Mouse (Mus musculus): ENCODE data around the gene Ptprn2. TPM values are rescaled to one million over a fixed set of nuclear protein-coding genes. Genes with fewer than 3 reads are reported as not detected.

Ptprn2 gene
- polyA plus RNA-seq, 1 experiment: 0.22 TPM

GRCm38 (mm10) chr12:116594866-116595610 lies 109.5 kb downstream of the Ptprn2 start:
- Histone ChIP-seq H3K4me2 (ENCODE audit: low read depth) (no peak overlapping the region), H3K27me3 (ENCODE audit: control insufficient read depth, insufficient read depth, insufficient read length) (no peaks in the 10 kb centered on the region), H3K36me3 (ENCODE audit: control insufficient read depth, insufficient read depth) (no peaks in the 10 kb centered on the region), H3ac (ENCODE audit: control insufficient read depth, insufficient read length) (no peak overlapping the region), H3K4me3 (no peak overlapping the region), H3K79me2 (ENCODE audit: control insufficient read depth, insufficient read depth) (no peaks in the 10 kb centered on the region)
- TF ChIP-seq POLR2A (IDR thresholded peaks at IDR 0.05; ENCODE audit: insufficient read length, low read depth) (no peak), SRF (IDR thresholded peaks at IDR 0.05; ENCODE audit: control insufficient read depth, insufficient read length, low read depth) (no peak), CEBPB (IDR thresholded peaks at IDR 0.05; ENCODE audit: insufficient read depth, poor library complexity, severe bottlenecking) (no peak), MYOD1 (IDR thresholded peaks at IDR 0.05; ENCODE audit: control insufficient read depth in 1 of 3, insufficient read length in 2 of 3, low read depth in 2 of 3) (no peak), E2F4 (IDR thresholded peaks at IDR 0.05; ENCODE audit: insufficient read depth) (no peak), POLR2AphosphoS2 (IDR thresholded peaks at IDR 0.05; ENCODE audit: insufficient read length, low read depth) (no peak), MAX (IDR thresholded peaks at IDR 0.05; ENCODE audit: low read depth) (no peak), REST (IDR thresholded peaks at IDR 0.05; ENCODE audit: insufficient read depth, insufficient read length) (no peak), USF1 (IDR thresholded peaks at IDR 0.05; ENCODE audit: low read depth) (no peak)

- H3K79me2 ChIP-seq (ENCODE audit: control insufficient read depth, insufficient read depth): no peaks in the 10 kb centered on the region
- no peak overlapping the region for H3K4me2 ChIP-seq (ENCODE audit: low read depth)
- H3ac ChIP-seq (ENCODE audit: control insufficient read depth, insufficient read length): no peak overlapping the region
- TF ChIP-seq USF1 (IDR thresholded peaks at IDR 0.05; ENCODE audit: low read depth) (no peak), MAX (IDR thresholded peaks at IDR 0.05; ENCODE audit: low read depth) (no peak), MYOD1 (IDR thresholded peaks at IDR 0.05; ENCODE audit: control insufficient read depth in 1 of 3, insufficient read length in 2 of 3, low read depth in 2 of 3) (no peak), E2F4 (IDR thresholded peaks at IDR 0.05; ENCODE audit: insufficient read depth) (no peak), SRF (IDR thresholded peaks at IDR 0.05; ENCODE audit: control insufficient read depth, insufficient read length, low read depth) (no peak), CEBPB (IDR thresholded peaks at IDR 0.05; ENCODE audit: insufficient read depth, poor library complexity, severe bottlenecking) (no peak), POLR2AphosphoS2 (IDR thresholded peaks at IDR 0.05; ENCODE audit: insufficient read length, low read depth) (no peak), MYOG (IDR thresholded peaks at IDR 0.05; ENCODE audit: control insufficient read depth in 1 of 3, insufficient read depth in 1 of 3, insufficient read length in 2 of 3, low read depth in 2 of 3) (no peak), POLR2A (IDR thresholded peaks at IDR 0.05; ENCODE audit: insufficient read length, low read depth) (no peak), TCF12 (IDR thresholded peaks at IDR 0.05; ENCODE audit: insufficient read depth, poor library complexity, severe bottlenecking) (no peak), REST (IDR thresholded peaks at IDR 0.05; ENCODE audit: insufficient read depth, insufficient read length) (no peak), TCF3 (IDR thresholded peaks at IDR 0.05; ENCODE audit: insufficient read length, low read depth) (no peak)
- no peaks in the 10 kb centered on the region for H3K27me3 ChIP-seq (ENCODE audit: control insufficient read depth, insufficient read depth, insufficient read length)
- H3K36me3 ChIP-seq (ENCODE audit: control insufficient read depth, insufficient read depth): no peaks in the 10 kb centered on the region
- no peak overlapping the region for H3K4me3 ChIP-seq
Observed at GRCm38 (mm10) chr12:116595727-116596126, 110.2 kb downstream of the Ptprn2 start.

- H3ac ChIP-seq (ENCODE audit: control insufficient read depth, insufficient read length): no peak overlapping the region
- H3K79me2 ChIP-seq (ENCODE audit: control insufficient read depth, insufficient read depth): no peaks in the 10 kb centered on the region
- TF ChIP-seq POLR2AphosphoS2 (IDR thresholded peaks at IDR 0.05; ENCODE audit: insufficient read length, low read depth): no peak
- TF ChIP-seq TCF3 (IDR thresholded peaks at IDR 0.05; ENCODE audit: insufficient read length, low read depth): no peak
- TF ChIP-seq E2F4 (IDR thresholded peaks at IDR 0.05; ENCODE audit: insufficient read depth): no peak
- TF ChIP-seq SRF (IDR thresholded peaks at IDR 0.05; ENCODE audit: control insufficient read depth, insufficient read length, low read depth): no peak
- TF ChIP-seq MYOG (IDR thresholded peaks at IDR 0.05; ENCODE audit: control insufficient read depth in 1 of 3, insufficient read depth in 1 of 3, insufficient read length in 2 of 3, low read depth in 2 of 3): no peak
- no peak for TF ChIP-seq POLR2A (IDR thresholded peaks at IDR 0.05; ENCODE audit: insufficient read length, low read depth)
- H3K4me3 ChIP-seq: no peak overlapping the region
- no peak overlapping the region for H3K4me2 ChIP-seq (ENCODE audit: low read depth)
- H3K36me3 ChIP-seq (ENCODE audit: control insufficient read depth, insufficient read depth): no peaks in the 10 kb centered on the region
- no peaks in the 10 kb centered on the region for H3K27me3 ChIP-seq (ENCODE audit: control insufficient read depth, insufficient read depth, insufficient read length)
Observed at GRCm38 (mm10) chr12:116596993-116597392, 111.5 kb downstream of the Ptprn2 start.

GRCm38 (mm10) chr12:116597670-116598069 lies 112.2 kb downstream of the Ptprn2 start:
- Histone ChIP-seq H3K79me2 (ENCODE audit: control insufficient read depth, insufficient read depth) (no peaks in the 10 kb centered on the region), H3K36me3 (ENCODE audit: control insufficient read depth, insufficient read depth) (no peaks in the 10 kb centered on the region), H3ac (ENCODE audit: control insufficient read depth, insufficient read length) (no peak overlapping the region), H3K4me3 (no peak overlapping the region), H3K27me3 (ENCODE audit: control insufficient read depth, insufficient read depth, insufficient read length) (no peaks in the 10 kb centered on the region), H3K4me2 (ENCODE audit: low read depth) (no peak overlapping the region)
- no peak for TF ChIP-seq SRF (IDR thresholded peaks at IDR 0.05; ENCODE audit: control insufficient read depth, insufficient read length, low read depth)
- TF ChIP-seq MYOG (IDR thresholded peaks at IDR 0.05; ENCODE audit: control insufficient read depth in 1 of 3, insufficient read depth in 1 of 3, insufficient read length in 2 of 3, low read depth in 2 of 3): no peak
- no peak for TF ChIP-seq REST (IDR thresholded peaks at IDR 0.05; ENCODE audit: insufficient read depth, insufficient read length)
- no peak for TF ChIP-seq TCF12 (IDR thresholded peaks at IDR 0.05; ENCODE audit: insufficient read depth, poor library complexity, severe bottlenecking)
- TF ChIP-seq POLR2AphosphoS2 (IDR thresholded peaks at IDR 0.05; ENCODE audit: insufficient read length, low read depth): no peak
- TF ChIP-seq CEBPB (IDR thresholded peaks at IDR 0.05; ENCODE audit: insufficient read depth, poor library complexity, severe bottlenecking): no peak
- no peak for TF ChIP-seq TCF3 (IDR thresholded peaks at IDR 0.05; ENCODE audit: insufficient read length, low read depth)
- TF ChIP-seq USF1 (IDR thresholded peaks at IDR 0.05; ENCODE audit: low read depth): no peak
- no peak for TF ChIP-seq MYOD1 (IDR thresholded peaks at IDR 0.05; ENCODE audit: control insufficient read depth in 1 of 3, insufficient read length in 2 of 3, low read depth in 2 of 3)
- no peak for TF ChIP-seq POLR2A (IDR thresholded peaks at IDR 0.05; ENCODE audit: insufficient read length, low read depth)
- TF ChIP-seq E2F4 (IDR thresholded peaks at IDR 0.05; ENCODE audit: insufficient read depth): no peak
- no peak for TF ChIP-seq MAX (IDR thresholded peaks at IDR 0.05; ENCODE audit: low read depth)
